Mouse (Mus musculus) bone marrow macrophage, adult 2 months (primary cell): ENCODE data around the gene Tiam1.

Experiments used
- CTCF ChIP-seq: IDR thresholded peaks from 2 replicates; pipeline ENCODE4 v1.5.1; 2012; ENCODE audit warnings: low read depth, mild to moderate bottlenecking, low read length, moderate library complexity
- POLR2A ChIP-seq: IDR thresholded peaks from 2 replicates; pipeline ENCODE4 v1.6.1; 2012; ENCODE audit warnings: mild to moderate bottlenecking, low read depth, low read length, borderline replicate concordance

DNA sequence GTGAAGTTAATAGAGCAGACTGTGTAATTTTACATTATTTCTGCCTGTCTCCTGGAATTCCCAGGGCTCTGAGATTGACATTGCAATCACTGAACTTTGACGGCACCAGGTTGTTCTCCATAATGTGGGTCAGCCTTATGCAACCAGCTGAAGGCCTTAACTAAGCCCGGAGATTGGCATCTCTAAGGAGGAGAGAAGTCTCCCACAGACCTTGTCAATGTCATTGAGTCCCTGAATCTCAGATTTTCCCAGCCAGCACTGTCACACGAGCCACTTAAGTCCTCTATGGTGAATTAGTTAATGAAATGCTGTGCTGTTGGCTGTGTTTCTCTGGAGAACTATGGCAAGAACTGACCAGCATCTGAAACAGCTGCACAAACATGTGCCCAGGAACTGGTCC, 388.9 kb downstream of the Tiam1 start:
- TF ChIP-seq POLR2A (no peak), CTCF (no peak)
